ENCODE assay signal across 8 mouse cellular contexts in genomic region chr2:169213314-169213713, GRCm38 (mm10).
DNase-seq lines count a peak whose midpoint lies in the region; ATAC-seq and TF ChIP-seq lines count a peak whose summit lies in the region.

No protein-coding gene starts in this region.

- TF ChIP-seq CTCF in heart, adult 2 months (IDR thresholded peaks at IDR 0.05) = no peak

- no peak overlapping the region for H3K4me3 ChIP-seq in heart, adult 2 months
- no peak overlapping the region for H3K4me3 ChIP-seq in kidney, embryonic 14.5 days (ENCODE audit: low read length)

- no peak for TF ChIP-seq POLR2A in heart, adult 2 months (IDR thresholded peaks at IDR 0.05; ENCODE audit: insufficient read depth, low read depth, low read length)

- TF ChIP-seq EP300 in heart, adult 2 months (IDR thresholded peaks at IDR 0.05; ENCODE audit: insufficient read depth, low read depth, low read length) = no peak

- 0 out of 2 replicates have a peak, but pooled peaks cover 4% of the 10 kb centered on the region for H3K9me3 ChIP-seq in kidney, embryonic 14.5 days (ENCODE audit: control insufficient read depth, low read length)

- no peaks in the 10 kb centered on the region for H3K79me2 ChIP-seq in heart, adult 2 months (replicated peaks; ENCODE audit: control insufficient read depth, insufficient read depth, low read length)

- intact Hi-C loops in heart, postnatal 25 days (cut with DNase I) = no loop called here
- intact Hi-C loops in heart, adult 2 months (cut with DNase I) = no loop called here

- peak; percentile 96 for DNase-seq in heart, adult 11 months
- DNase-seq in heart, postnatal 25 days (ENCODE audit: low spot score) = no peak
- peak; percentile 12 for DNase-seq in adrenal gland, adult 8-10 months
- peak; percentile 15 to 19 for DNase-seq in heart, adult 2 months
- DNase-seq in testis, postnatal 14 days (ENCODE audit: low spot score) = no peak
- no peak for DNase-seq in layer of hippocampus, adult 11-12 months (ENCODE audit: low spot score)

- no peaks in the 10 kb centered on the region for H3K36me3 ChIP-seq in heart, adult 2 months (ENCODE audit: control insufficient read depth, insufficient read depth, low read length)
- no peaks in the 10 kb centered on the region for H3K36me3 ChIP-seq in kidney, embryonic 14.5 days (ENCODE audit: control insufficient read depth, insufficient read depth, low read length)

- H3K4me2 ChIP-seq in kidney, embryonic 14.5 days (replicated peaks; ENCODE audit: low read depth, low read length) = no peak overlapping the region

- no peak overlapping the region for H3K9ac ChIP-seq in heart, adult 2 months (ENCODE audit: low read depth, low read length)
- H3K9ac ChIP-seq in kidney, embryonic 14.5 days (ENCODE audit: low read depth, low read length) = no peak overlapping the region

- no peak overlapping the region for H3K27ac ChIP-seq in heart, adult 2 months
- H3K27ac ChIP-seq in kidney, embryonic 14.5 days (ENCODE audit: low read depth, low read length) = peak overlapping the region; percentile 18; the same call in 1 of the 2 replicates

- peaks cover 3% of the 10 kb centered on the region for H3K4me1 ChIP-seq in heart, adult 2 months (ENCODE audit: control insufficient read depth, insufficient read depth, low read length)
- peaks cover 9% of the 10 kb centered on the region for H3K4me1 ChIP-seq in kidney, embryonic 14.5 days (ENCODE audit: control insufficient read depth, insufficient read depth, low read length)

- peak; percentile 66 for ATAC-seq in kidney, embryonic 14.5 days (ENCODE audit: low FRiP score, low TSS enrichment)
- ATAC-seq in granulocyte monocyte progenitor cell, adult 5-6 weeks (replicated peaks; ENCODE audit: poor library complexity, severe bottlenecking) = no peak

- H3K27me3 ChIP-seq in heart, adult 2 months (ENCODE audit: control insufficient read depth, insufficient read depth, low read length) = no peaks in the 10 kb centered on the region
- H3K27me3 ChIP-seq in kidney, embryonic 14.5 days (ENCODE audit: control insufficient read depth, insufficient read depth, low read length) = no peaks in the 10 kb centered on the region

- WGBS in heart, adult 2 months = 13% methylated on average over 10 of the region's 10 CpGs
- 8% methylated on average over 10 of the region's 10 CpGs for WGBS in kidney, embryonic 14.5 days

Comparison
In these comparisons a context has a peak if more than half of its experiments do, and no peak if none do; other contexts are left out.
1. DNase-seq: peak in heart, adult 11 months (single experiment), adrenal gland, adult 8-10 months (single experiment) and heart, adult 2 months (2 of 2); none in heart, postnatal 25 days (single experiment), testis, postnatal 14 days (single experiment) and layer of hippocampus, adult 11-12 months (single experiment).